Mouse (Mus musculus): ENCODE results near the gene Hpd.

Hpd gene

GRCm38 (mm10) chr5:123135471-123136360 is 46.8 kb downstream of the Hpd start:
- peak in 1 of 2 experiments; percentile 53 for DNase-seq (ENCODE audit: low spot score in 2 of 2)

DNA sequence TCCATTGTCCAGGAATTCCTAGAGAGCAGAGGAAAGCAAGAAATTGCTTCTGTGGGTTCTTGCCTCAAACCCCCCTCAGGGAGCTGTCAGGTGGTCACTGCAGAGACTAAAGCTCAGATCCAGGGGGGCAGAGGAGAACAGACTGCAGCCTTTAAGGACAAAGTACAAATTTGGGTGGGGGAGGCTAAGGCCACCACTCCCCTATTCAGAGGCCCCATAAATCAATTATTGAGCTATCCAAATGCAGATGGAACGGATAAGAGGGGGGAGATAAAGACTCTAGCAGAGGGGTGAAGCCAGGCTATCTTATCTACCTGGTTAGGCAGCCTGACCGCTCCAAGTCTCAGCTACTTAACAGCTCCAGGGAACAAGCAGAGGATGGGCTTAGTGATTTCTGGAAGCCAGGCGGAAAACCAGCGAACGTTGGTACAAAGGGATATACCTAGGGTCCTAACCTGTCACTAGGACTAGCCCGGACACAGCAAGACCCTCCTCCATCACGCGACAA is 47.6 kb downstream of the Hpd start:
- DNase-seq (ENCODE audit: low spot score in 2 of 2), result no peak

DNA sequence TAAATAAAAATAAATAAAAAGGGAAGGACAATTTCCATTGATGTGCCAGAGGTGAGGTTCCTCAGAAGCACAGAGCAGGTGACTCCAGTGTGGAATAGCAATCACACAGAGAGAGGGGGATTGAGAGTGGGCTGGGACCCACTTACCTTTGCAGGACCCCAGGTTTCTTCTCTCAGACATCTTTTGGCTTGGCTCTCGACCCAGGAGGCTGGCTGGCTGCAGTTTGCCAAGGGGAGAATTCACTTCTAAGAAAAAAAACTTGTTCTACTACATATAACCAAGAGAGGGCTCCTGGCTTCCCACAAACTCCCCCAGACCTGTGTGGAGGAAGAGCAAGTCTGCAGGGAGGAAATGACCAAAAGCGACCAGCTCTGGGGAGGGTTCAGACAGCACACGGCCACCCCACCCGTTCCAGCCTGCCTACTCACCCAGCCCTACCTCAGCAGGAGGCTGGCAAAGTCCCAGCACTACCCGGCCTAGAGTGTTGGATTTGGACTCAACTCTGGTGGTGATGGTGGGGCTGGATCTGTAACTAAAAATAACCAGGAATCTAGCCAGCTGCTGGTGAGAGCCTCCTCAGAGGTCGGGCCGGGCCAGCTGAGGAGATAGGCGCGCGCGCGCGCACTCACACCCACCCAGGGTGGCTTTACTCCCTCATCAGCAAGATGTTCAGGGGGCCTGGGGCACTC is 48.2 kb downstream of the Hpd start:
- DNase-seq (ENCODE audit: low spot score in 2 of 2), result no peak

DNA sequence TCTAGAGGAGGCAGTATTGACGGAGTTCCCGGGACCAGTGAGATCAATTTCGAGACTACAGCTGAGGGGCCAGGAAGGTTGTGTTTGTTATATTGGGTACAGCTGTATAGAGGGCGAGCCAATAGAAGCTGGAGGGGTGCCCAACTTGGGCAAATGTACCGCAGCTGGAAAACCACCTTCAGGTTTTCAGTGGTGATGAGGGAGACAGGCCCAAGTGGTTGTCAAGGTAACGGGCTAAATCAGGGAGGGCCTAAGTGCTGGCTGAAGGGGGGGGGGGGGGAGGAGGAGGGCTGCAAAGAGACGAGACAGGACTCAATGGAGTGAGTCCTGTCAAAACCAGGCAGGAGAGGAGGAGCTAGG is 48.8 kb downstream of the Hpd start:
- no peak for DNase-seq (ENCODE audit: low spot score in 2 of 2)

GRCm38 (mm10) chr5:123133083-123133783 is 49.3 kb downstream of the Hpd start:
- DNase-seq (ENCODE audit: low spot score in 2 of 2), result peak; percentile 88 to 90

GRCm38 (mm10) chr5:123132308-123133071 is 50.0 kb downstream of the Hpd start, which contains the start of gene Rhof:
TSS of gene Rhof (minus strand) at chr5:123132692.
- DNase-seq (ENCODE audit: low spot score in 2 of 2), result peak; percentile 77 to 78

GRCm38 (mm10) chr5:123130814-123131148 is 51.7 kb downstream of the Hpd start:
- no peak for DNase-seq (ENCODE audit: low spot score in 2 of 2)

- no peak for DNase-seq (ENCODE audit: low spot score in 2 of 2)
Observed at GRCm38 (mm10) chr5:123130030-123130813, 52.3 kb downstream of the Hpd start.

- DNase-seq (ENCODE audit: low spot score in 2 of 2), result no peak
Observed at GRCm38 (mm10) chr5:123129170-123129757, 53.3 kb downstream of the Hpd start.

DNA sequence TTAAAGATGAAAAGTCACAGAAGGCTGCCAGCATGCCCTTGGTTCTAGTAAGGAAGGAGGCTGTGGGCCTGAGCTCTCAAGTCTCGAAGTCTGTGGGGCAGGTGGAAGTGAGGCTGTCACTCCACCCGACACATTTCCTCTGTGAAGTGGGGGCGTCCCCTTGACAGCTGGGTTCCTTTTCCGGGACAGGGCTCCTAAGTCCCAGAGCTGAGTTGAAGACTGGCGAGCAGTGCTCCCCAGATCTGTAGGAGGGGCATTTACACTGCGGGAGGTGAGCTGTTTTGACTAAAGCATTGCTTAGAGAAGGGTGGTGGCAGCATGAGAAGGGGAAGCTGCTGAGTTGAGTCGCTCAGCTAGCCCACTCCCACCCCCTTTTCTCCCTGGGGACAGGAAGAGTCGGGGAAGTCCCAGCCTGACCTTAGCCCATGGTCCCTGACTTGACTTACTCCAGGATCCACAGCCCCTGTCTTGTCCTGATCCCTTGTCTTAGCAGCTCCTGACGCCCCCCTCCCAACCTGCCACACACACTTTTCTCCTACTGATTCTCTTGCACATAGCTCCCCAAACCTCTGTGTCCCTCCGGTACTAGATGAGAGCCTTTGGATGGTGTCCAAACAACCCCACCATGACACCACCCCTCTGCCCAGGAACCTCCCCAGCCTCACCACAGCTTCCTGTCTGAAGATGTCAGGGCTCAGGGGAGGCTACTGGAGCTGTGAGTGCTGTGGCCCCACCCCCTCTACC is 53.9 kb downstream of the Hpd start:
- no peak for DNase-seq (ENCODE audit: low spot score in 2 of 2)

DNA sequence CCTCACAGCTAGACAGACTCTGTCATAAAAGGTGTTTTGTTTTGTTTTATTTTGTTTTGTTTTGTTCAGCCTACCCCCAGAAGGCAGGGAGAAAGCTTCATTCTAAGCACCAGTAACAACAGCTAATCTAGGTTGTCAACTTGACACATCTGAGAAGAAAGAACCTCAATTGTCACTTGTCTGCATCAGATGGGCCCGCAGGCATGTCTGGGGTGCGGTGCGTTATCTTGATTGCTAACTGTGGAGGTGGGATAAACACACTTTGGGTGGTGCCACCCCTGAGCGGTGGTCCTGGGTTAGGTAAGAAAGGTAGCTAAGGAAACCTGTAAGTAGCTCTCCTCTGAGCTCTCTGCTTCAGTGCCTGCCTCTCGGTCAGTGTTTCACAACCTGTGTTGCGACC is 55.5 kb downstream of the Hpd start:
- no peak for DNase-seq (ENCODE audit: low spot score in 2 of 2)

DNA sequence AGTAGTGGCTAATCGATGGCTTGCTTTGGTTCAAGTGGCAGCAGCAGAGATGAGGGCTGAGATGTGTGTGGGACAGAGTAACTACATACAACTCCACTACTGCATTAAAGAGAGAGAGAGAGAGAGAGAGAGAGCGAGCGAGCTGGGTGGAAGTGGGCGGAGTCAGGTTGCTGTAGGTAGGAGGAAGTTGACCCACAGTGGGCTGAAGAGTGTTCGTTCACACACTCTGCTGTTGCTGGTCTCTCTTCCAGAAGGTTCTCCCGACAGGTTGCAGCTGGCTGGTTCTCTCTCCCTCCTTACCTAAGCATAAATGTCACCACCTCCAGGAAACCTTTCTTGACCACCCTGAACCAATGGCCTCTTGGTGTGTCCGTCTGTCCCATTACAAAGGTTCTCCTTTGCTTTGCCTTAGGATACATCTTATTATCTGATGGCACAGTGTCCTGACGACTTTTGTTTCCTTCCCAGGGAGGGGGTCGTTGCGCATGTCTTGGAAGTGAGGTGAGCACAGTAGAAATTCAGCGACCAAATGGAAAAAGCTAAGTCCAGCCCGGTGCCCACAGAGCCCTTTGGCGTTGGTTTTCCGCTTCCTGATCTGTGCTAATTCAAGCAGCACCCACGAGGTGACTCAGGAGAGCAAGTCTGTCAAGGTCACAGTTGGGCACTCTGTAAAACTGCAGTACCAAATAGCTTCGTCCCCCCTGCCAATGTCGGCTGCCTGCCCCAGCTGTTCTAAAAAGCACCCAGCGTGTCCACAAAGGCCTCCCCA is 56.7 kb downstream of the Hpd start:
- DNase-seq (ENCODE audit: low spot score in 2 of 2), result no peak

GRCm38 (mm10) chr5:123125105-123125504 is 57.4 kb downstream of the Hpd start:
- DNase-seq (ENCODE audit: low spot score in 2 of 2), result no peak

DNA sequence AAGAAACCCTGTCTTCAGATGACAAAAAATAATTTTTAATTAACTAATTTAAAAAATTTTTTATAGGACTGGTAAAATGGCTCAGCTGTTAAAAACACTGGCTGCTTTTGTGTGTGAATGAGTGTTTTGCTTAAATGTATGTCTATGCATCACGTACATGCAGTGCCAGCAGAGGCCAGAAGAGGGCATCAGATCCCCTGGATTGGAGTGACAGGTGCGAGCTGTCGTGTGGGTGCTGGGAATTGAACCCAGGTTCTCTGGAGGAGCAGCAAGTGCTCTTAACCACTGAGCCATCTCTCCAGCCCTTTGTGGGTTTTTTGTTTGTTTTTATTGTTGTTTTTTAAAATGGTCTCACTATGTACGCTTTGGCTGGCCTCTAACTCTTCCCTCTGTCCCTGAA is 60.3 kb downstream of the Hpd start:
- DNase-seq (ENCODE audit: low spot score in 2 of 2), result no peak

Data from frontal cortex, postnatal 25 days (tissue).